Mouse (Mus musculus) liver, embryonic 16.5 days (tissue): ENCODE measurements around the gene Tigd3. TPM values are rescaled to one million over a fixed set of nuclear protein-coding genes. Genes with fewer than 3 reads are reported as not detected.

Experiments
- ATAC-seq: fragments of 200-750 bp; cut with Nextera tagmentation; 2 replicates; pipeline ENCODE4 v1.8.0; 2017; ENCODE audit warnings: low read depth, mild to moderate bottlenecking, moderate number of reproducible peaks, moderate library complexity
- H3K27ac ChIP-seq: fragments of 300-500 bp; sonication (generic); 2 replicates; pipeline ENCODE4 v1.5.1; 2014; ENCODE audit warnings: mild to moderate bottlenecking, low read length
- H3K27me3 ChIP-seq: fragments of 300-500 bp; sonication (generic); 2 replicates; pipeline ENCODE4 v1.6.1; 2014; ENCODE audit warnings: low read depth, low read length, mixed read lengths; ENCODE audit not compliant: control insufficient read depth, insufficient read depth
- H3K36me3 ChIP-seq: fragments of 300-500 bp; sonication (generic); 2 replicates; pipeline ENCODE4 v1.6.1; 2014; ENCODE audit warnings: mild to moderate bottlenecking; ENCODE audit not compliant: control insufficient read depth, insufficient read depth
- H3K4me1 ChIP-seq: fragments of 300-500 bp; sonication (generic); 2 replicates; pipeline ENCODE4 v1.6.1; 2014; ENCODE audit warnings: low read depth, low read length, mixed read lengths; ENCODE audit not compliant: control insufficient read depth
- H3K4me2 ChIP-seq: fragments of 300-500 bp; sonication (generic); 2 replicates; pipeline ENCODE4 v1.6.1; 2014; ENCODE audit warnings: low read depth, low read length, mixed read lengths
- H3K4me3 ChIP-seq: fragments of 300-500 bp; sonication (generic); 2 replicates; pipeline ENCODE4 v1.5.1; 2014; ENCODE audit warnings: low read depth, mild to moderate bottlenecking, low read length
- H3K9ac ChIP-seq: fragments of 300-500 bp; sonication (generic); 2 replicates; pipeline ENCODE4 v1.6.1; 2014; ENCODE audit warnings: low read depth, low read length
- H3K9me3 ChIP-seq: fragments of 300-500 bp; sonication (generic); replicated peaks from 2 replicates; pipeline ENCODE4 v1.6.1; 2016; ENCODE audit warnings: low read length; ENCODE audit not compliant: control insufficient read depth
- WGBS: fragments of 180-500 bp; shearing (Covaris S2); extraction: QIAGEN DNeasy Blood & Tissue Kit; methylation state at CpG from one replicate; pipeline ENCODE4 v1.1.7; 2014; ENCODE audit not compliant: insufficient replicate concordance; 5-methylcytosine and 5-hydroxymethylcytosine counted together
- polyA plus RNA-seq: library from polyadenylated mRNA; unstranded; fragments of >200 nt; fragmentation: Nextera tagmentation; extraction: Ambion mirVana; gene quantifications from 2 replicates; pipeline ENCODE4 v1.2.1, GENCODE M21; 2015

Tigd3 gene
- polyA plus RNA-seq, 1 experiment from 2014 or later = 2.3 TPM

GRCm38 (mm10) chr19:5848826-5849672 lies 44.9 kb downstream of the Tigd3 start:
- Histone ChIP-seq H3K4me2 (peak overlapping the region; percentile 76), H3K4me1 (peaks cover 73% of the 10 kb centered on the region), H3K4me3 (peak overlapping the region; percentile 67), H3K27me3 (no peaks in the 10 kb centered on the region), H3K36me3 (no peaks in the 10 kb centered on the region), H3K9me3 (no peaks in the 10 kb centered on the region), H3K9ac (peak overlapping the region; percentile 60), H3K27ac (peak overlapping the region; percentile 99)
- 20% methylated on average over 13 of the region's 13 CpGs for WGBS
- peak; percentile 10; the same call in 1 of the 2 replicates for ATAC-seq

DNA sequence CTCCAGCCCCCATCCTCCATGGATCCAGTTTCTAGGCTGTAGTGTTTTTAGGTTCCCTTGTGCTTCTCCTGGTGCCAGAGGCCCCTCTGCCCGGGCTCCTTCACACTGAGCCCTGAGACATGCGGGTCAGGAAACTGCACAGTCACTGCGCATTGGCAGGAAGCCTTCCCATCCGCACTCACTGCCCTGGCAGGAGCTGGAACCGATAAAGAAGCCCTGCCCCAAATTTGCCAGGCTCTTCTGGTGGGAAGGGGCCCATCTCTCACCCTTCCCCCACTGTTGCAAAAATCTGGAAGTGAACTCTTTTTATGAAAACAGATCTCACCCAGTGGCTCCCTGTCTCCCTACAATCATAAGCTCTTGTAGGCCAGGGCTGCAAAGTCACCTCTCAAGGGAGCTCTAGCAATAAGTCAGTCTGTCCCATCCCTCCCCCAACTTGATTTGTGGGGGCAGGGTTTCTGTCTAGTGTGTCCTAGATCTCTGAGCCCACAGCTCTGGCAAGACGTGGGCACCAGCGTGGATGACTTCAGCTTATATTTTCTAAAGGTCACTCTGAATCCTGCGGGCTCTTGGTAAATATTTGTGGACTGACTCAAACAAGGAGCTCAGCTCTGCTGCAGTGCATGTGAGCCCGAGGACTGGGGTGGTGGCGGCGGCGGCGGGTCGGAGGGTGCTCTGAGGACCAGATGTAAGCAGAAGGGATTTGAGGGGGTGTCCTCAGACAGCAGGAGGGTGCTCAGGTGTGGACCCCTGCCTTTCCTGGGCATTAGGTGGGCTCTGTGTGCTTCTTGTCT lies 45.7 kb downstream of the Tigd3 start:
- H3K4me2 ChIP-seq = peak overlapping the region; percentile 76
- no peaks in the 10 kb centered on the region for H3K36me3 ChIP-seq
- 20% methylated on average over 14 of the region's 14 CpGs for WGBS
- no peaks in the 10 kb centered on the region for H3K9me3 ChIP-seq
- peak; percentile 62 for ATAC-seq
- H3K27ac ChIP-seq = peak overlapping the region; percentile 99
- peaks cover 81% of the 10 kb centered on the region for H3K4me1 ChIP-seq
- peak overlapping the region; percentile 67 for H3K4me3 ChIP-seq
- no peaks in the 10 kb centered on the region for H3K27me3 ChIP-seq
- H3K9ac ChIP-seq = peak overlapping the region; percentile 60

DNA sequence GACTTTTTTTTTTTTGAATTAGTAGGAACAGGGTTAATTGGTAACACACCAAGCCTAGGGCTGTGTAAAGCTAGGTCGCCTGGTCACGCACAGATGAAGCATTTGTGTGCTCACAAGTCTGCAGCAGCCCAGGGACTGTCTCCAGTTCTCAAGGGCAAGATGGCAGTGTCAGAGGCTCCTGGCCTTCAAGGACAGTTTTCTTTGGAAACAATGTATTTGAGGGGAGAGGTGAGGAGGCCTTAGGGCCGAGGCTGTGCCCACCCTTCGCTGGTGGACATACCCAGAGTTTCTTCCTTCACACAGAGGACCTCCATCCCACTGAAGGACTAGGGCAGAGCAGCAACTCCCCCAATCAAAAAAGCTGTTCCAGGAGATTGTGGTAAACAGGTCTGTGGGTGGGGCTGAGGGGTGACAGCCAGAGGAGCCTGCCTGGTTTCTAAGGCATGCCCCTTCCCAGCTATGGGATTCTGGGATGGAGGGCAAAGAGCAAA lies 46.6 kb downstream of the Tigd3 start:
- Histone ChIP-seq H3K9ac (peak overlapping the region; percentile 60), H3K4me2 (peak overlapping the region; percentile 76), H3K4me1 (peaks cover 90% of the 10 kb centered on the region), H3K4me3 (peak overlapping the region; percentile 67), H3K9me3 (no peaks in the 10 kb centered on the region), H3K27me3 (no peaks in the 10 kb centered on the region), H3K27ac (peak overlapping the region; percentile 99), H3K36me3 (no peaks in the 10 kb centered on the region)
- ATAC-seq = no peak
- WGBS = 39% methylated on average over 4 of the region's 4 CpGs

DNA sequence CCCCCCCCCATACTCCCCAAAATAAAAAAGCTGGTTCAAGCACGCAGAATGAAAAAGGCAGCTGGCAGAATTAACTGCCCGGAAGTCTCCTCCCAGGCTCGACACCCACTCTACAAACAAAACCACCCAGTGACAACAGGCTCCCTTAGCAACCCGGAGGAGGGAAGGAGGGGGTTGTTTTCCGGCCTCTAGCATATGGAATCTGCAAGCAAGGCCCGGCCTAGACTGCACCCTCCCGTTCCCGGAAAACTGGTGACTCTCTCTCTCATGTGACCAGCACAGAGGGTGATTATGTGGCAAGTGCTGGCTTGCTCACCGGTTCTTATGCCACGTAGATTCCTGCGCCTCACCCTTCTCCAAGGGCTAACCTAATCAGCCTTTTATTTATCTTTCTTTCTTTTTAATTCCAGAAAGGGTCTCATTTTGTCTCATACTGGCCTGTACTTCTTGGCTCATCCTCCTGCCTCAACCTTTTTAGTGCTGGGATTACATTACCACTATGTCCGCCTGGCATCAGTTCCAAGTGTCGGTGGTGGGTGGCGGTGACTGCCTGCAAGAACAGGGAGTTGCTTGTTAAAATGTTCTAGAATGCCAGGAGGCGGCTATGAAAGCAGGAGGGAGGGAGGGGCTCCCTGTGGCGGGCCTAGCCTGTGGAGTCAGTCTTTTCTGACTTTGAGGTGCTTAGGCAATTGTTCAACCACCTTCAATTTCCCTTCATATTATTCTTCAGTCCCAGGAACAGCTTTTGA lies 47.2 kb downstream of the Tigd3 start:
- H3K4me2 ChIP-seq = peak overlapping the region; percentile 76
- peak overlapping the region; percentile 60 for H3K9ac ChIP-seq
- H3K27me3 ChIP-seq = no peaks in the 10 kb centered on the region
- H3K36me3 ChIP-seq = no peaks in the 10 kb centered on the region
- WGBS = 8% methylated on average over 16 of the region's 16 CpGs
- H3K4me1 ChIP-seq = peaks cover 91% of the 10 kb centered on the region
- no peaks in the 10 kb centered on the region for H3K9me3 ChIP-seq
- ATAC-seq = peak; percentile 47
- H3K4me3 ChIP-seq = peak overlapping the region; percentile 67
- H3K27ac ChIP-seq = peak overlapping the region; percentile 99

DNA sequence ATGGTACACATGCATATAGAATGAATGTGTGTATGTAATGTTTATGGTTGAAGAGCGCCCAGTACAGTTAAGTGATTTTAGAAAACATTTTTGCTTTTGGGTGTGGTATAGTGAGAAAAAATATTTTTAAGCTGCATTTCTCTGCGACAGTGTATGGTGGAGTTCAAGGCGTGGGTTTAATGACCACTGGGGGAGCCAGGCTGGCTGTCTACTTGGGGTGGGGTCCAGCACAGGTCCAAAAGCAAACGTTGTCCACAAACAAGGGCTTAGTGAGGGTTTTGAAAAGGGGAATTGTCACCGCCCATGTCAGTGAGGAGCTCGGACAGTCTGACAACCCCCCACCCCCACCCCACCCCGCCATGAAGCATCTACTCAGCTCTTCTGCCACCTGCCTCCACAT lies 47.8 kb downstream of the Tigd3 start:
- 1% methylated on average over 7 of the region's 7 CpGs for WGBS
- Histone ChIP-seq H3K27me3 (no peaks in the 10 kb centered on the region), H3K4me3 (peak overlapping the region; percentile 67), H3K4me2 (peak overlapping the region; percentile 76), H3K27ac (peak overlapping the region; percentile 99), H3K4me1 (peaks cover 91% of the 10 kb centered on the region), H3K9me3 (no peaks in the 10 kb centered on the region), H3K36me3 (no peaks in the 10 kb centered on the region), H3K9ac (peak overlapping the region; percentile 60)
- ATAC-seq = no peak

GRCm38 (mm10) chr19:5845319-5846135 lies 48.4 kb downstream of the Tigd3 start:
- no peaks in the 10 kb centered on the region for H3K36me3 ChIP-seq
- peak overlapping the region; percentile 99 for H3K27ac ChIP-seq
- H3K4me2 ChIP-seq = peak overlapping the region; percentile 76
- H3K9me3 ChIP-seq = no peaks in the 10 kb centered on the region
- H3K4me1 ChIP-seq = peaks cover 93% of the 10 kb centered on the region
- no peaks in the 10 kb centered on the region for H3K27me3 ChIP-seq
- peak overlapping the region; percentile 67 for H3K4me3 ChIP-seq
- WGBS = 1% methylated on average over 45 of the region's 45 CpGs
- peak overlapping the region; percentile 80 for H3K9ac ChIP-seq
- peak; percentile 56 for ATAC-seq

- 24% methylated on average over 12 of the region's 12 CpGs for WGBS
- Histone ChIP-seq H3K4me1 (peaks cover 92% of the 10 kb centered on the region), H3K4me3 (peak overlapping the region; percentile 67), H3K4me2 (peak overlapping the region; percentile 76), H3K9me3 (no peaks in the 10 kb centered on the region), H3K36me3 (no peaks in the 10 kb centered on the region), H3K9ac (peak overlapping the region; percentile 80), H3K27me3 (no peaks in the 10 kb centered on the region), H3K27ac (peak overlapping the region; percentile 96)
- no peak for ATAC-seq
Observed at GRCm38 (mm10) chr19:5844831-5845318, 49.1 kb downstream of the Tigd3 start.
